Mouse (Mus musculus) limb, embryonic 12.5 days (tissue): ENCODE data around the gene Trpv3. TPM values are rescaled to one million over a fixed set of nuclear protein-coding genes. Genes with fewer than 3 reads are reported as not detected.

ENCODE experiments used
- polyA plus RNA-seq: library from polyadenylated mRNA; unstranded; fragments of >200 nt; fragmentation: Nextera tagmentation; extraction: Ambion mirVana; gene quantifications from 2 replicates; pipeline ENCODE4 v1.2.1, GENCODE M21; 2016

Gene Trpv3
- polyA plus RNA-seq, 1 experiment from 2014 or later, result 0.11 TPM

Other genes starting within 250 kb of the Trpv3 start
- gene Camkk1, start 248.4 kb upstream of the Trpv3 start, polyA plus RNA-seq, result 9.3 and 9.7 TPM in 2 replicates
- 15.1 and 16.3 TPM in 2 replicates for gene Ncbp3, start 219.6 kb upstream of the Trpv3 start, polyA plus RNA-seq
- gene Itgae, start 176.8 kb upstream of the Trpv3 start, polyA plus RNA-seq, result 0.64 and 0.65 TPM in 2 replicates
- 19.7 and 21.6 TPM in 2 replicates for gene Haspin, start 129.1 kb upstream of the Trpv3 start, polyA plus RNA-seq
- 0.21 and 0.26 TPM in 2 replicates for gene P2rx5, start 107.0 kb upstream of the Trpv3 start, polyA plus RNA-seq
- gene Emc6, start 90.4 kb upstream of the Trpv3 start, polyA plus RNA-seq, result 99.3 and 101 TPM in 2 replicates
- 211 and 215 TPM in 2 replicates for gene Tax1bp3, start 90.3 kb upstream of the Trpv3 start, polyA plus RNA-seq
- gene Ctns, start 68.3 kb upstream of the Trpv3 start, polyA plus RNA-seq, result 23.4 and 24.9 TPM in 2 replicates
- 1.6 and 2.3 TPM in 2 replicates for gene Shpk, start 67.9 kb upstream of the Trpv3 start, polyA plus RNA-seq
- 0.08 TPM in 1 of 2 replicates, not detected in the other for gene Trpv1, start 33.1 kb upstream of the Trpv3 start, polyA plus RNA-seq
- gene Aspa, start 62.2 kb downstream of the Trpv3 start, polyA plus RNA-seq, result 0.44 and 0.53 TPM in 2 replicates
- not detected in 2 replicates for gene Gm49340, start 62.4 kb downstream of the Trpv3 start, polyA plus RNA-seq
- gene Spata22, start 62.4 kb downstream of the Trpv3 start, polyA plus RNA-seq, result not detected in 2 replicates
- not detected in 2 replicates for gene Olfr20, start 83.4 kb downstream of the Trpv3 start, polyA plus RNA-seq
- not detected in 2 replicates for gene Olfr376, start 103.9 kb downstream of the Trpv3 start, polyA plus RNA-seq
- gene Olfr1, start 132.2 kb downstream of the Trpv3 start, polyA plus RNA-seq, result not detected in 2 replicates
- not detected in 2 replicates for gene Olfr378, start 161.1 kb downstream of the Trpv3 start, polyA plus RNA-seq
- gene Olfr380, start 190.1 kb downstream of the Trpv3 start, polyA plus RNA-seq, result not detected in 2 replicates
- not detected in 2 replicates for gene Olfr381, start 224.2 kb downstream of the Trpv3 start, polyA plus RNA-seq
- not detected in 2 replicates for gene Olfr382, start 249.8 kb downstream of the Trpv3 start, polyA plus RNA-seq